Mouse (Mus musculus): ENCODE results near the gene Ndufaf2. TPM values are rescaled to one million over a fixed set of nuclear protein-coding genes. Genes with fewer than 3 reads are reported as not detected.

The Ndufaf2 gene
- polyA plus RNA-seq, 1 experiment from 2014 or later, result 73.3 TPM

DNA sequence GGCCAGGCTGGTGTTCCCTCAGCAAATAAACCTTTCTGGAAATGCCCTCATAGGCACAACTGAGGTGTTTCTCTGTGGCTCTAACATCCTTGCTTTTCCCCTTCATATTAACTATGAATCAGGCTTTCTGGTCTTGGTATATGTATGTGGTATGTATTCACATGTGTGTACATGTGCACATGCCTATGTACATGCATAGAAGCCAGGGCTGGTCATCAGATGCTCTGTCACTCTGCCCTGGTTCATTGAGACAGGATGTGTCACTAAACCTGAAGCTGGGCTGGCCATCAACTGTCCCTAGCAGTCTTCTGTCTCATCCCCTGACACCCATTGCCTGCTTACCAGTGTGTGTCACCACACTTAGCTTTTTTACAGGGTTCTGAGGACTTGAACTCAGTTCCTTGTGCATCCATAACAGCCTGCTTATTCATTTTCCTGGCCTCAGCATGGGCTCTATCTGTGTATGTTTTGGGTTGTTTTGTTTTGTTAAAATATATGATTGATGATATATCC lies 26.4 kb upstream of the Ndufaf2 start:
- H3K4me2 ChIP-seq (ENCODE audit: low read length), result no peak overlapping the region
- H3K9me3 ChIP-seq (ENCODE audit: control insufficient read depth, low read length), result no peaks in the 10 kb centered on the region
- H3K27ac ChIP-seq (ENCODE audit: low read depth), result no peak overlapping the region
- H3K4me1 ChIP-seq (replicated peaks; ENCODE audit: control insufficient read depth, insufficient read depth, low read length), result no peaks in the 10 kb centered on the region
- no peaks in the 10 kb centered on the region for H3K27me3 ChIP-seq (replicated peaks; ENCODE audit: control insufficient read depth, insufficient read depth, low read length)
- no peak for DNase-seq (ENCODE audit: low spot score)
- ATAC-seq (replicated peaks; ENCODE audit: low FRiP score, low TSS enrichment, low read depth), result no peak
- peaks cover 61% of the 10 kb centered on the region for H3K36me3 ChIP-seq (ENCODE audit: control insufficient read depth, insufficient read depth, low read length)
- H3K4me3 ChIP-seq (ENCODE audit: low read depth, low read length), result no peak overlapping the region
- H3K9ac ChIP-seq (ENCODE audit: low read length), result no peak overlapping the region

GRCm38 (mm10) chr13:108180821-108181220 lies 22.4 kb upstream of the Ndufaf2 start:
- DNase-seq (ENCODE audit: low spot score), result no peak
- H3K4me2 ChIP-seq (ENCODE audit: low read length), result no peak overlapping the region
- H3K27ac ChIP-seq (ENCODE audit: low read depth), result no peak overlapping the region
- peaks cover 68% of the 10 kb centered on the region for H3K36me3 ChIP-seq (ENCODE audit: control insufficient read depth, insufficient read depth, low read length)
- no peaks in the 10 kb centered on the region for H3K27me3 ChIP-seq (replicated peaks; ENCODE audit: control insufficient read depth, insufficient read depth, low read length)
- H3K4me1 ChIP-seq (replicated peaks; ENCODE audit: control insufficient read depth, insufficient read depth, low read length), result no peaks in the 10 kb centered on the region
- WGBS, result 81% methylated on average over 5 of the region's 5 CpGs
- no peak overlapping the region for H3K9ac ChIP-seq (ENCODE audit: low read length)
- H3K9me3 ChIP-seq (ENCODE audit: control insufficient read depth, low read length), result no peaks in the 10 kb centered on the region
- no peak for ATAC-seq (replicated peaks; ENCODE audit: low FRiP score, low TSS enrichment, low read depth)
- H3K4me3 ChIP-seq (ENCODE audit: low read depth, low read length), result no peak overlapping the region

- Histone ChIP-seq H3K4me2 (ENCODE audit: low read length) (no peak overlapping the region), H3K27ac (ENCODE audit: low read depth) (no peak overlapping the region), H3K9ac (ENCODE audit: low read length) (no peak overlapping the region), H3K9me3 (ENCODE audit: control insufficient read depth, low read length) (no peaks in the 10 kb centered on the region), H3K36me3 (ENCODE audit: control insufficient read depth, insufficient read depth, low read length) (peaks cover 65% of the 10 kb centered on the region), H3K4me3 (ENCODE audit: low read depth, low read length) (no peak overlapping the region), H3K4me1 (replicated peaks; ENCODE audit: control insufficient read depth, insufficient read depth, low read length) (no peaks in the 10 kb centered on the region), H3K27me3 (replicated peaks; ENCODE audit: control insufficient read depth, insufficient read depth, low read length) (no peaks in the 10 kb centered on the region)
- 82% methylated on average over 8 of the region's 8 CpGs for WGBS
- no peak for ATAC-seq (replicated peaks; ENCODE audit: low FRiP score, low TSS enrichment, low read depth)
- DNase-seq (ENCODE audit: low spot score), result no peak
Measured at GRCm38 (mm10) chr13:108179618-108180017, 21.2 kb upstream of the Ndufaf2 start.

- Histone ChIP-seq H3K4me3 (ENCODE audit: low read depth, low read length) (no peak overlapping the region), H3K36me3 (ENCODE audit: control insufficient read depth, insufficient read depth, low read length) (peaks cover 48% of the 10 kb centered on the region), H3K4me1 (replicated peaks; ENCODE audit: control insufficient read depth, insufficient read depth, low read length) (no peaks in the 10 kb centered on the region), H3K9ac (ENCODE audit: low read length) (no peak overlapping the region), H3K4me2 (ENCODE audit: low read length) (no peak overlapping the region), H3K9me3 (ENCODE audit: control insufficient read depth, low read length) (no peaks in the 10 kb centered on the region), H3K27ac (ENCODE audit: low read depth) (no peak overlapping the region), H3K27me3 (replicated peaks; ENCODE audit: control insufficient read depth, insufficient read depth, low read length) (no peaks in the 10 kb centered on the region)
- ATAC-seq (replicated peaks; ENCODE audit: low FRiP score, low TSS enrichment, low read depth), result no peak
- no peak for DNase-seq (ENCODE audit: low spot score)
- WGBS, result 84% methylated on average over 8 of the region's 8 CpGs
Measured at GRCm38 (mm10) chr13:108170511-108170910, 12.1 kb upstream of the Ndufaf2 start.

- Histone ChIP-seq H3K36me3 (ENCODE audit: control insufficient read depth, insufficient read depth, low read length) (peaks cover 46% of the 10 kb centered on the region), H3K4me2 (ENCODE audit: low read length) (no peak overlapping the region), H3K4me1 (replicated peaks; ENCODE audit: control insufficient read depth, insufficient read depth, low read length) (no peaks in the 10 kb centered on the region), H3K27me3 (replicated peaks; ENCODE audit: control insufficient read depth, insufficient read depth, low read length) (no peaks in the 10 kb centered on the region), H3K4me3 (ENCODE audit: low read depth, low read length) (no peak overlapping the region), H3K9me3 (ENCODE audit: control insufficient read depth, low read length) (no peaks in the 10 kb centered on the region), H3K27ac (ENCODE audit: low read depth) (no peak overlapping the region), H3K9ac (ENCODE audit: low read length) (no peak overlapping the region)
- DNase-seq (ENCODE audit: low spot score) (no peak), ATAC-seq (replicated peaks; ENCODE audit: low FRiP score, low TSS enrichment, low read depth) (no peak)
- WGBS, result 97% methylated on average over 1 of the region's 1 CpGs
Measured at GRCm38 (mm10) chr13:108170002-108170401, 11.6 kb upstream of the Ndufaf2 start.

- WGBS, result 85% methylated on average over 3 of the region's 3 CpGs
- Histone ChIP-seq H3K27ac (ENCODE audit: low read depth) (no peak overlapping the region), H3K36me3 (ENCODE audit: control insufficient read depth, insufficient read depth, low read length) (peaks cover 9% of the 10 kb centered on the region), H3K9ac (ENCODE audit: low read length) (no peak overlapping the region), H3K4me2 (ENCODE audit: low read length) (no peak overlapping the region), H3K9me3 (ENCODE audit: control insufficient read depth, low read length) (no peaks in the 10 kb centered on the region), H3K4me3 (ENCODE audit: low read depth, low read length) (no peak overlapping the region), H3K27me3 (replicated peaks; ENCODE audit: control insufficient read depth, insufficient read depth, low read length) (no peaks in the 10 kb centered on the region), H3K4me1 (replicated peaks; ENCODE audit: control insufficient read depth, insufficient read depth, low read length) (peaks cover 2% of the 10 kb centered on the region; the same call in 1 of the 2 replicates)
- DNase-seq (ENCODE audit: low spot score) (no peak), ATAC-seq (replicated peaks; ENCODE audit: low FRiP score, low TSS enrichment, low read depth) (no peak)
Measured at GRCm38 (mm10) chr13:108164621-108165020, 6.2 kb upstream of the Ndufaf2 start.

GRCm38 (mm10) chr13:108163912-108164311 lies 5.5 kb upstream of the Ndufaf2 start:
- ATAC-seq (replicated peaks; ENCODE audit: low FRiP score, low TSS enrichment, low read depth), result no peak
- Histone ChIP-seq H3K9me3 (ENCODE audit: control insufficient read depth, low read length) (no peaks in the 10 kb centered on the region), H3K36me3 (ENCODE audit: control insufficient read depth, insufficient read depth, low read length) (peaks cover 5% of the 10 kb centered on the region), H3K4me3 (ENCODE audit: low read depth, low read length) (no peak overlapping the region), H3K4me2 (ENCODE audit: low read length) (no peak overlapping the region), H3K4me1 (replicated peaks; ENCODE audit: control insufficient read depth, insufficient read depth, low read length) (peaks cover 4% of the 10 kb centered on the region; the same call in 1 of the 2 replicates), H3K27ac (ENCODE audit: low read depth) (no peak overlapping the region), H3K27me3 (replicated peaks; ENCODE audit: control insufficient read depth, insufficient read depth, low read length) (no peaks in the 10 kb centered on the region), H3K9ac (ENCODE audit: low read length) (no peak overlapping the region)
- no peak for DNase-seq (ENCODE audit: low spot score)
- 95% methylated on average over 9 of the region's 9 CpGs for WGBS

DNA sequence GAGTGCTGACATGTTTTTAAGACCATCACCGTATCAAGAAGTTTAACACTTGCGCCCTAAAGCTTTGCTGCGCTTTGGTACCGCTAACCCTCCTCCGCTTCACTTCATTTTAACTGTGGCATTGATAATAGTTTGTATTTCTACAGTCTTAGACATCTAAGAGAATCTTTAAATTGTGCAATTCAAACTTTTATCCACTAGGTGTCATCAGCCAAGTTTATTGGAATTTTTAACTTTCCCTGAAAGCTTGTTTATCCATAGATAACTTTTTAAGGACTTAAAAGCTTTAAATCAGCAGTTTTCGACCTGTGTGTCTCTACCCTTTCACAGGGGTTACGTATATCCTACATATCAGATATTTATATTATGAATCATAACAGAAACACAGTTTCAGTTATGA lies 1.5 kb upstream of the Ndufaf2 start:
- no peak for DNase-seq (ENCODE audit: low spot score)
- H3K27me3 ChIP-seq (replicated peaks; ENCODE audit: control insufficient read depth, insufficient read depth, low read length), result no peaks in the 10 kb centered on the region
- H3K9me3 ChIP-seq (ENCODE audit: control insufficient read depth, low read length), result no peaks in the 10 kb centered on the region
- peaks cover 5% of the 10 kb centered on the region for H3K36me3 ChIP-seq (ENCODE audit: control insufficient read depth, insufficient read depth, low read length)
- H3K4me1 ChIP-seq (replicated peaks; ENCODE audit: control insufficient read depth, insufficient read depth, low read length), result peaks cover 11% of the 10 kb centered on the region
- H3K9ac ChIP-seq (ENCODE audit: low read length), result no peak overlapping the region
- no peak overlapping the region for H3K4me3 ChIP-seq (ENCODE audit: low read depth, low read length)
- no peak overlapping the region for H3K4me2 ChIP-seq (ENCODE audit: low read length)
- ATAC-seq (replicated peaks; ENCODE audit: low FRiP score, low TSS enrichment, low read depth), result no peak
- WGBS, result 58% methylated on average over 7 of the region's 7 CpGs
- no peak overlapping the region for H3K27ac ChIP-seq (ENCODE audit: low read depth)

DNA sequence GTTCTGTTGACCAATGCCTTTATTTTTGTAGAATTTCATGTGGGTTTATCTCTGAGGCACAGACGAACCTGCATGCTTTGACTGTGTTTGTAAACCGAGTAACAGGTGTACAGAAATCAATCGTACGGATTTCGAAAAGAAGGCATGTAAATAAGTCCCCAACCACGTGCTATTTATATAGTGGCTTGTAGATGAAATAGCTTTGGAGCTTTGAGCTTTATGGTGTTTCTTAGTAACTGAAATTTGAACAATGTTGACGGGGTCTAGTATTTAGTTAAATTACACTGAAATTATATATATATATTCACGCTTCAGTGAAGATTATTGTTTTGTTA lies 785 bp upstream of the Ndufaf2 start:
- Histone ChIP-seq H3K27me3 (replicated peaks; ENCODE audit: control insufficient read depth, insufficient read depth, low read length) (no peaks in the 10 kb centered on the region), H3K4me3 (ENCODE audit: low read depth, low read length) (peak overlapping the region; percentile 72), H3K36me3 (ENCODE audit: control insufficient read depth, insufficient read depth, low read length) (peaks cover 5% of the 10 kb centered on the region), H3K27ac (ENCODE audit: low read depth) (no peak overlapping the region), H3K4me1 (replicated peaks; ENCODE audit: control insufficient read depth, insufficient read depth, low read length) (peaks cover 11% of the 10 kb centered on the region), H3K4me2 (ENCODE audit: low read length) (peak overlapping the region; percentile 96), H3K9me3 (ENCODE audit: control insufficient read depth, low read length) (no peaks in the 10 kb centered on the region), H3K9ac (ENCODE audit: low read length) (peak overlapping the region; percentile 63)
- 6% methylated on average over 8 of the region's 8 CpGs for WGBS
- ATAC-seq (replicated peaks; ENCODE audit: low FRiP score, low TSS enrichment, low read depth) (no peak), DNase-seq (ENCODE audit: low spot score) (no peak)

All from intestine, embryonic 14.5 days (tissue).